Mouse (Mus musculus) frontal cortex, postnatal 36 days (tissue): Measurements from ENCODE around the gene Mettl2.

Source experiments
- DNase-seq, 2 experiments: peaks; one replicate each; pipeline ENCODE4 v3.0.0; 2022; ENCODE audit warnings: low spot score in 2 of 2

Gene Mettl2

GRCm38 (mm10) chr11:105153068-105153833, 27.0 kb downstream of the Mettl2 start:
- DNase-seq, result no peak

- no peak for DNase-seq
Measured at GRCm38 (mm10) chr11:105155915-105156314, 29.7 kb downstream of the Mettl2 start.

GRCm38 (mm10) chr11:105156748-105157267, 30.6 kb downstream of the Mettl2 start:
- no peak for DNase-seq

DNA sequence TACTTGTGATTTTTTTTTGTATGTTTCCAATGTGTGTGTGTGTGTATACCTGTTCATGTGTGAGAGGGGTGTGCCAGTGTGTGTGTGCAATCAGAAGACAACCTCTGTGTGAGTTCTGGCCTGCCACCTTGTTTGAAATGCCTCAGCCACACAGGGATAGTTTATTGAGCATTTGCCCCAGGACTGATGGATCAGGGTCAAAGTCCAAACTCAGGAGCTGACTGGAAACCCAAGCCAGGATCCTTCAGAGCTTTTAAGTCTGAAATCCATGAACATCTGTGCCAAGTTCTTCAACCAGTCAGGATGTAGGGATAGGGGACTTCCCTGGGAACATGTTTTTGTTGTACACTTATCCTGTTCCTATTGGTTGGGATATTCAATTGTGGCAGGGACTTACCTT, 31.8 kb downstream of the Mettl2 start:
- DNase-seq, result no peak

- no peak for DNase-seq
Measured at GRCm38 (mm10) chr11:105159673-105160360, 33.6 kb downstream of the Mettl2 start.

DNA sequence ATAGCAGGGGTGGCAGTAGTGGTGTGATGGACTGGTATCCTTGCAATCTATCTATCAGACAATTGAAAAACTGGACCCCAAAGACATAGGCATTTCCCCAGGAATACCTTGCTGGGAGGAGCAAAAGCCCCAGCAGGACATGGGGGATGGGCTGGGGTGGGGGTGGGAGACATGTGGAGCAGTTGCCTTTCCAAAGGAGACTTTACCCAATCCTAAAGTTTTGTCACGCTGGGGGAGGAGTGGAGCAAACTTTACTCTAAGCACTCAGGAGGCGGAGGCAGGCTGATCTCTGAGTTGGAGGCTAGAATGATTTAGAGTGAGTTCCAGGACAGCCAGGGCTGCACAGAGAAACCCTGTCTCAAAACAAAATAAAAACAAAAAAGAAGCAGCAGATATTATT, 35.2 kb downstream of the Mettl2 start:
- no peak for DNase-seq

DNA sequence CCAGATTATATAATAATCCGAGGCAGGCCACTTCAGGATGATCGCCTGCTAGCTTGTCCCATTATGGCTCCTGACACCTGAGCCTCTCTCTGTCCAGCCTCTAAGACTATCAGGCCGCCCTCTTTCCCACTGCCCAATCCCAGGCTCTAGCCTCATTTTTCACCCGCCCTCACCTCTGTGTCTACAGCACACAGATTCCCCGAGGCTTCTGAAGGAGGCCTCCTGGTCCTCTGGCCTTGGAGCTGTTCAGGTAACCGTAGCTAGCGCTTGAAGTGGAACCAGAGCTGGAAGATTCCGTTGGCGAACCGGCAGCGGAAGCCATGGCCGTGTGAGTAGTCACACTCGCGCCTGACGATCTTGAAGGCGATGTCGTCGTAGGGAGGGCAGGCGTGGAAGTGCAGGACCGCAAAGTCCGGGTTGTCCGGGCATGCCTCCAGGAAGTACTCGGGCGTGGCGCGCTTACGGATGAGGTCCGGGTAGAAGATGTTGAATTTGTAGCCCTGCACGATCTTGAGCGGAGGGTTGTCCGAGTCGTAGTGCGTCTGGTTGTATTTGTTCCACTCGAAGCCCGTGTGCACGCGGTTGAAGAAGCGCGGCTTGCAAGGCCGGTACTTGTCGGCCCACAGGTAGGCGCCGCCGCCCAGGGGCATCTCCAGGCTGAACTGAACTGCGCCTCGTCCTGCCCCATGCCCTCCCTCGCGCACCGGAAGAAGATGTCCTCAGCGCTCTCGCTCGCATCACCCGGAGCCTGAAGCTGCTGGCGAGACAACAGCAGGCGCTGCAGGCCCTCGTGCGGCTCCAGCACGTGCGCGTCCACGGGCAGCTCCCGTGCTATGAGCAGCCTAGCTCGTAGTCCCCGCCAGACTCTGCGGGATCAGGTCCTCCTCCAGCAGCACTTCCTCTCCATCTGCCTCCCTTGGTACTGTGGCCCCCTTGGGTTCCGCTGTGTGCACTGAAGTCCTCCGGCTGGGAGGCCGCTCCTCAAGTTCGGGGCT, 38.6 kb downstream of the Mettl2 start:
- DNase-seq, result no peak

- no peak for DNase-seq
Measured at GRCm38 (mm10) chr11:105166780-105167179, 40.6 kb downstream of the Mettl2 start.

DNA sequence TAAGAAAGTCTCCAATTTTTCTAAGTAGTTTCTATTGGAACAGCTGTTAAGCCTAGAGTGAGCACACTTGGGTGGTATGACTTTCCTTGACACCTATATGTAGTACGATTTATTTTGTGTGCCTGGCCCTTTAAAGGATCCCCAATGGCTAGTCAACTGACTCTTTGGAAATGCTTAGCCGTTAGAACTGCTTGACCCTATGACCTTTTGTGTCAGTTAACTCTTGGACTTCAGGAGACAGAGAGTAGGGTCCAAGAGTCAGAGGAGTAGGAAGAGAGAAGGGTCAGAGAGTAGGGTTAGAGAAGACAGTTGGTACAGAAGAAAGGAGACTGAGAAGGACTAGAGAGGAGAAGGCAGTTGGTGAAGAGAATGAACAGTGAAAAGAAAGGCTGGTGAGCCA, 52.3 kb downstream of the Mettl2 start, which contains the start of gene Tlk2:
Tlk2 (plus strand) TSS at position 292 of the 400 bp plus-strand sequence.
- DNase-seq, result no peak

DNA sequence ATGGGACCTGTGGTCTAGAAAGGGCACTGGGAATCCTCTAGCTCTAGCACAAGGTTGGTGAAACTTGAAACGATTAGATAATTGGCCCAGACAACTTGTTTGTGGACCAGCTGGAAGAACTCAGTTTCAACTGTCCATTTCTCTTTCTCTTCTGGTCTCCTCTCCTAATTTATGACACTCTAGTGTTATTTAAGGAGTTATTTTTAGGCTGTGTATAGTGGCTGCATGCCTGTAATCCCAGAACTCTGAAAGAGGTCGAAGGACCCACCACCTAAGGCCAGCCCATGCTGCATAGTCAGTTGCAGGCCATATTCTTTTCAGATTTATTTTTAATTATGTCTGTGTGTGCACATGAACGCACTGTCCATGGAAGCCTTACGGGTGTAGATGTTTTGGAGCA, 53.3 kb downstream of the Mettl2 start:
- no peak for DNase-seq

DNA sequence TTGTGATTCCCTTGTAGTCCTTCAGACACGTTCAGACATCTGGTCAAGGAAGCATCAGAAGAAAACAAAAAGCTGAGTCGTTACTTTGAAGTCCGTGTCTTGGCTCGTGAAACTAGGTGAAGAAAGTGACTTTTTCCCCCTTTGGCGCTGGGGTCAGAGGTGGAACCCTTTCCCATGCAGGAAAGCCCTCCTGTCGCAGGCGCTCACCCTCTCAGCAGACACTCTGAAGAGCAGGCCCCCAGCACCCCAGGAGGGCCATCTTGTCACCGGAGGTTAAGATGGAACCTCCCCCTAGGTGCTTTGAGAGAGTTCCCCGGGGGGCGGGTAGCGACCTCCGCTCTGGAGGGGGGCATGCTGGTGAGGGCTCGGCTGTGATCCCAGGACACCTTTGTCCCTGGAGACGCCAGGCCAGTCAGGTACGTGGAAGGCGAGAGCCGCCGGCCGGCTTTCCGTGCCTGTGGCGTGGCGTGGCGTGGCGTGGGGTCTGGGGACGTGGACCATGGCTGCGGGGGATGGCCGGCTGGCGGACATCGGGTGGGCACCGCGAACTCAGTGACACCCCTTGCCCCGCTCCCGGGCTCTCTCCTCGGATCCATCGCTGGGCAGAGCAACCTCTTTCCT, 54.4 kb downstream of the Mettl2 start:
- DNase-seq, result peak; percentile 14 to 24

GRCm38 (mm10) chr11:105181126-105181637, 55.0 kb downstream of the Mettl2 start:
- peak; percentile 82 to 84 for DNase-seq

GRCm38 (mm10) chr11:105181689-105182460, 55.6 kb downstream of the Mettl2 start:
- peak; percentile 30 to 34 for DNase-seq

DNA sequence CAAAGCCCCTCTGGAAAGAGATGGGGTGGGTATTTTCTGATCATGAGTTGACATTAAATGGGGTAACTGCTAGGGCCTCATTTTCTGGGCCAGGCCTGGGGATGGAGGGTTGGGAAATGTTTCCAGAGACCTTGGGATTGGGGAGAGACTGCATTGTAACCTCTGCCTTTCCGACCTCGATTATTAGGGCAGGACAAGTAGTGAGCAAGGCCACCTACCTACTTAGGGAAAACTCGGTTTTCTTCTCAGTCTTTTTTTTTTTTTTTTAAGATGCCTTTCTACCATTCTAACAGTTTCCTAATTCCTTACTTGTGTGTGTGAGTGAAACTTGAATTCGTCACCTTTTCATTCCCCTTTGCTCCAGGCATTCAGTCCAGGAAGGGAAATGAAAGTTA, 56.2 kb downstream of the Mettl2 start:
- DNase-seq, result peak in 1 of 2 experiments; percentile 11

- DNase-seq, result no peak
Measured at GRCm38 (mm10) chr11:105184678-105185077, 58.5 kb downstream of the Mettl2 start.
